Mouse (Mus musculus) liver, embryonic 15.5 days (tissue): Measurements from ENCODE around the gene Vps35l. TPM values are rescaled to one million over a fixed set of nuclear protein-coding genes. Genes with fewer than 3 reads are reported as not detected.

ENCODE experiments used
- ATAC-seq: fragments of 200-750 bp; cut with Nextera tagmentation; 2 replicates; pipeline ENCODE4 v1.8.0; 2017; ENCODE audit warnings: moderate number of reproducible peaks, mild to moderate bottlenecking, moderate library complexity; ENCODE audit not compliant: insufficient read depth
- H3K27ac ChIP-seq: fragments of 300-500 bp; sonication (generic); replicated peaks from 2 replicates; pipeline ENCODE4 v1.5.1; 2015; ENCODE audit warnings: mild to moderate bottlenecking, inconsistent platforms
- H3K27me3 ChIP-seq: fragments of 300-500 bp; sonication (generic); 2 replicates; pipeline ENCODE4 v1.6.1; 2015; ENCODE audit warnings: mild to moderate bottlenecking, inconsistent platforms
- H3K36me3 ChIP-seq: fragments of 300-500 bp; sonication (generic); replicated peaks from 2 replicates; pipeline ENCODE4 v1.6.1; 2015; ENCODE audit warnings: moderate library complexity, mild to moderate bottlenecking, inconsistent platforms
- H3K4me1 ChIP-seq: fragments of 300-500 bp; sonication (generic); replicated peaks from 2 replicates; pipeline ENCODE4 v1.6.1; 2015; ENCODE audit warnings: inconsistent platforms
- H3K4me2 ChIP-seq: fragments of 300-500 bp; sonication (generic); 2 replicates; pipeline ENCODE4 v1.6.1; 2015; ENCODE audit warnings: moderate library complexity, mild to moderate bottlenecking, inconsistent platforms
- H3K4me3 ChIP-seq: fragments of 300-500 bp; sonication (generic); replicated peaks from 2 replicates; pipeline ENCODE4 v1.5.1; 2015; ENCODE audit warnings: mild to moderate bottlenecking, inconsistent platforms
- H3K9ac ChIP-seq: fragments of 300-500 bp; sonication (generic); 2 replicates; pipeline ENCODE4 v1.6.1; 2015; ENCODE audit warnings: moderate library complexity, mild to moderate bottlenecking, inconsistent platforms
- H3K9me3 ChIP-seq: fragments of 300-500 bp; sonication (generic); replicated peaks from 2 replicates; pipeline ENCODE4 v1.6.1; 2016; ENCODE audit warnings: inconsistent platforms
- WGBS: fragments of 180-500 bp; shearing (Covaris S2); methylation state at CpG from one replicate; pipeline ENCODE4 v1.1.7; 2015; ENCODE audit warnings: mixed read lengths; ENCODE audit not compliant: insufficient replicate concordance; 5-methylcytosine and 5-hydroxymethylcytosine counted together
- polyA plus RNA-seq: library from polyadenylated mRNA; unstranded; fragments of >200 nt; fragmentation: Nextera tagmentation; extraction: Ambion mirVana; gene quantifications from 2 replicates; pipeline ENCODE4 v1.2.1, GENCODE M21; 2015

Vps35l gene
- polyA plus RNA-seq, 1 experiment from 2014 or later: 34.0 TPM

DNA sequence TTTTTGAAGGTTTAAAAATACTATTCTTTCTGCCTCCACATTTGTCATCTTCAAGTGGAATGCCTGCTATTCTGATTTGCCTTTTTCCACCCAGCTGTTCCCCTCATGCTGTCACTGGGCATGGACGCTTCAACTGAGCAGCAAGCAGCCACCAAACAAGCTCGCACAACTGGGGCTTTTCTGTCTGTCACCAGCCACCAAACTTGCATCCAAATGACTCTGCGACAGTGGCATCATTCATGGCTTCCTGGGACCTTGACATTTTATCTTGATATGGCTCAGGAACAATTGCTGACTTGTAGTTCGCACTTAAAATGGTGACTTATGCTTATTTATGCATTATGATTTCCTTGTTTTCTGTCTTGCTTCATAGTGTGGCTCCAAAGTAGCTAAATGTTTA, 144.9 kb downstream of the Vps35l start:
- Histone ChIP-seq H3K4me2 (no peak overlapping the region), H3K27ac (no peak overlapping the region), H3K36me3 (no peaks in the 10 kb centered on the region), H3K9ac (no peak overlapping the region), H3K4me3 (no peak overlapping the region), H3K4me1 (no peaks in the 10 kb centered on the region), H3K9me3 (no peaks in the 10 kb centered on the region), H3K27me3 (no peaks in the 10 kb centered on the region)
- 47% methylated on average over 4 of the region's 4 CpGs for WGBS
- no peak for ATAC-seq

- Histone ChIP-seq H3K4me2 (no peak overlapping the region), H3K9ac (no peak overlapping the region), H3K4me1 (no peaks in the 10 kb centered on the region), H3K36me3 (no peaks in the 10 kb centered on the region), H3K27ac (no peak overlapping the region), H3K27me3 (no peaks in the 10 kb centered on the region), H3K4me3 (no peak overlapping the region), H3K9me3 (no peaks in the 10 kb centered on the region)
- ATAC-seq: no peak
- WGBS: 62% methylated on average over 6 of the region's 6 CpGs
Observed at GRCm38 (mm10) chr7:118887303-118888055, 147.5 kb downstream of the Vps35l start.

DNA sequence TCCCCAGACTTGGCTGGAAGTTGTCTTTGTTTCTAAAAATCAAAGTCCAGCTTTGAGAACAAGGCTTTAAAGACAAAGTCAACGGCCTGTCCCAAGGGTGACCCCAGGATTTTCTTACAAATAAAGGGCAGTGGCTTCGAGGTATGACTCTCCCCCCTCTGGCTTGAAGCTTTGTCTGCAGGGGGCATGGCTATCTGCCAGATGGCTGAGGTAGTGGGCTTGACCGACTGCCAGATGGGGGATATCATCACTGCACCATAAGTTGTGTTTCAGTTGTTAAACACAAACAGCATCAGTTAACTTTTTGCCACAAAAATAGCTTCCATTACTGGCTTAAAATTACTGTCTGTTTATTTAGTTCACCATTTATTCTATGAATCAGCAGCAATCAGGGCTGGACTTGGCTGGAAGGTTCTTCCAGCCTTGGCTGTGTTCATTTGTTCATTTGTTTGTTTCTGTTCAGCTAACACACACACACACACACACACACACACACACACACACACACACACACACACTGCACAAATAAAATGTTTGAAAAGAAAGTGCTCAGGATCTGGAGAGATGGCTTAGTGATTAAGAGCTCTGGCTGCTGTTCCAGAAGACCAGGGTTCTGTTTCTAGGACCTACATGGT, 149.1 kb downstream of the Vps35l start:
- Histone ChIP-seq H3K4me1 (no peaks in the 10 kb centered on the region), H3K36me3 (no peaks in the 10 kb centered on the region), H3K27ac (no peak overlapping the region), H3K9ac (no peak overlapping the region), H3K27me3 (no peaks in the 10 kb centered on the region), H3K4me3 (no peak overlapping the region), H3K9me3 (no peaks in the 10 kb centered on the region), H3K4me2 (no peak overlapping the region)
- no peak for ATAC-seq
- WGBS: 39% methylated on average over 3 of the region's 3 CpGs

Other genes starting within 250 kb of the Vps35l start
- 1.1 and 1.2 TPM in 2 replicates for gene Itpripl2, start 248.3 kb upstream of the Vps35l start, polyA plus RNA-seq
- gene Coq7, start 206.9 kb upstream of the Vps35l start, polyA plus RNA-seq: 37.6 and 38.8 TPM in 2 replicates
- 0.28 and 0.32 TPM in 2 replicates for gene Tmc7, start 155.5 kb upstream of the Vps35l start, polyA plus RNA-seq
- gene Tmc5, start 142.9 kb upstream of the Vps35l start, polyA plus RNA-seq: 0.03 TPM in 1 of 2 replicates, not detected in the other
- 40.9 and 43.1 TPM in 2 replicates for gene Gde1, start 34.4 kb upstream of the Vps35l start, polyA plus RNA-seq
- 8.4 and 8.5 TPM in 2 replicates for gene Ccp110, start 27.7 kb upstream of the Vps35l start, polyA plus RNA-seq
- 0.20 and 0.22 TPM in 2 replicates for gene Iqck, start 115.5 kb downstream of the Vps35l start, polyA plus RNA-seq
- 21.2 and 26.0 TPM in 2 replicates for gene Knop1, start 116.0 kb downstream of the Vps35l start, polyA plus RNA-seq